25 mouse cellular contexts compared by ENCODE assay signal in genomic region chrX:22869791-22870190, GRCm38 (mm10).
A peak's percentile ranks its signal among the peaks of the same experiment; 100 is the strongest.
DNase-seq lines count a peak whose midpoint lies in the region; ATAC-seq and TF ChIP-seq lines count a peak whose summit lies in the region.
"Had no signal": no experiment of that assay in that cellular context is flagged by ENCODE, and none has a peak within 500 bp of the region (broad histone marks: within the 10 kb centered on the region; RNA-seq: fewer than 3 reads in every experiment).

No protein-coding gene starts in this region.

- no peak overlapping the region for H3K27ac ChIP-seq in heart, embryonic 11.5 days (ENCODE audit: low read depth, low read length)
- no peak overlapping the region for H3K27ac ChIP-seq in midbrain, postnatal 0 days (ENCODE audit: low read depth, low read length)
- no peak overlapping the region for H3K27ac ChIP-seq in midbrain, embryonic 10.5 days (replicated peaks)
- H3K27ac ChIP-seq: forebrain, embryonic 10.5 days; hindbrain, embryonic 15.5 days; left cerebral cortex, adult 2 months; limb, embryonic 13.5 days; neural tube, embryonic 15.5 days had no signal

- H3K36me3 ChIP-seq in heart, embryonic 11.5 days (ENCODE audit: control insufficient read depth, insufficient read depth, low read length), result no peaks in the 10 kb centered on the region
- no peaks in the 10 kb centered on the region for H3K36me3 ChIP-seq in midbrain, postnatal 0 days (ENCODE audit: insufficient read depth, low read length)
- no peaks in the 10 kb centered on the region for H3K36me3 ChIP-seq in midbrain, embryonic 10.5 days
- H3K36me3 ChIP-seq: forebrain, embryonic 10.5 days; hindbrain, embryonic 15.5 days; limb, embryonic 13.5 days; neural tube, embryonic 15.5 days had no signal

- no peak overlapping the region for H3K4me2 ChIP-seq in heart, embryonic 11.5 days
- H3K4me2 ChIP-seq in midbrain, postnatal 0 days (ENCODE audit: low read depth, low read length, poor library complexity, severe bottlenecking), result no peak overlapping the region
- H3K4me2 ChIP-seq: hindbrain, embryonic 15.5 days; limb, embryonic 13.5 days; liver, embryonic 11.5 days; neural tube, embryonic 15.5 days had no signal

- no peak for ATAC-seq in heart, embryonic 11.5 days (replicated peaks; ENCODE audit: insufficient number of reproducible peaks, low FRiP score, low TSS enrichment)
- ATAC-seq in midbrain, postnatal 0 days (ENCODE audit: low FRiP score), result no peak
- ATAC-seq: activated CD4-positive, CD25-positive, alpha-beta regulatory T cell, adult 4 months; forebrain, postnatal 0 days; intestine, embryonic 16.5 days had no signal

- 82% methylated on average over 1 of the region's 1 CpGs for WGBS in heart, embryonic 11.5 days (ENCODE audit: insufficient replicate concordance)
- WGBS in midbrain, postnatal 0 days, result 46% methylated on average over 1 of the region's 1 CpGs
- WGBS in midbrain, embryonic 10.5 days, result 88% methylated on average over 1 of the region's 1 CpGs

- peak; percentile 17 to 40 for DNase-seq in cerebellum, postnatal 14 days
- DNase-seq in cerebellum, adult 9-11 months, result no peak
- peak; percentile 1 to 6 for DNase-seq in heart, postnatal 10 days
- DNase-seq in midbrain, postnatal 0 days (ENCODE audit: low spot score), result peak; percentile 31
- no peak for DNase-seq in midbrain, embryonic 10.5 days (ENCODE audit: low spot score)
- DNase-seq in layer of hippocampus, adult 18-20 months (ENCODE audit: low spot score in 2 of 2), result no peak
- DNase-seq: adrenal gland, postnatal 25 days; B cell, adult 2 months; cerebellum, adult 8-10 months; forebrain, postnatal 0 days; kidney, postnatal 10 days; lung, postnatal 4 days; midbrain, embryonic 14.5 days; retina, postnatal 1 day; right cerebral cortex, postnatal 14 days; thymus, postnatal 4 days had no signal

- no peak overlapping the region for H3K9ac ChIP-seq in heart, embryonic 11.5 days (ENCODE audit: low read depth, low read length)
- no peak overlapping the region for H3K9ac ChIP-seq in midbrain, postnatal 0 days (replicated peaks; ENCODE audit: low read length, poor library complexity, severe bottlenecking)
- H3K9ac ChIP-seq: forebrain, postnatal 0 days; hindbrain, embryonic 15.5 days; limb, embryonic 13.5 days; neural tube, embryonic 15.5 days had no signal

- no peak for TF ChIP-seq CTCF in midbrain, postnatal 0 days (IDR thresholded peaks at IDR 0.05)

- intact Hi-C loops in heart, postnatal 10 days (cut with DNase I), result no loop called here

- no peaks in the 10 kb centered on the region for H3K4me1 ChIP-seq in heart, embryonic 11.5 days (ENCODE audit: control insufficient read depth, insufficient read depth, low read length)
- no peaks in the 10 kb centered on the region for H3K4me1 ChIP-seq in midbrain, postnatal 0 days (ENCODE audit: insufficient read depth, low read length)
- no peaks in the 10 kb centered on the region for H3K4me1 ChIP-seq in midbrain, embryonic 10.5 days
- H3K4me1 ChIP-seq: forebrain, embryonic 10.5 days; hindbrain, embryonic 15.5 days; limb, embryonic 13.5 days; neural tube, embryonic 15.5 days had no signal

- no peaks in the 10 kb centered on the region for H3K9me3 ChIP-seq in heart, embryonic 11.5 days (replicated peaks; ENCODE audit: control insufficient read depth, low read length)
- no peaks in the 10 kb centered on the region for H3K9me3 ChIP-seq in midbrain, postnatal 0 days (ENCODE audit: low read length)
- no peaks in the 10 kb centered on the region for H3K9me3 ChIP-seq in midbrain, embryonic 10.5 days (replicated peaks)
- H3K9me3 ChIP-seq: forebrain, embryonic 10.5 days; hindbrain, embryonic 15.5 days; limb, embryonic 13.5 days; neural tube, embryonic 15.5 days had no signal

- no peaks in the 10 kb centered on the region for H3K27me3 ChIP-seq in heart, embryonic 11.5 days (ENCODE audit: control insufficient read depth, insufficient read depth, low read length)
- H3K27me3 ChIP-seq in midbrain, postnatal 0 days (ENCODE audit: insufficient read depth, low read length), result no peaks in the 10 kb centered on the region
- no peaks in the 10 kb centered on the region for H3K27me3 ChIP-seq in midbrain, embryonic 10.5 days (ENCODE audit: low read depth, poor library complexity, severe bottlenecking)
- H3K27me3 ChIP-seq: hindbrain, embryonic 15.5 days; limb, embryonic 13.5 days; neural tube, embryonic 15.5 days had no signal

- no peak overlapping the region for H3K4me3 ChIP-seq in heart, embryonic 11.5 days (ENCODE audit: low read depth, low read length)
- H3K4me3 ChIP-seq in midbrain, postnatal 0 days (ENCODE audit: low read depth, low read length), result no peak overlapping the region
- no peak overlapping the region for H3K4me3 ChIP-seq in midbrain, embryonic 10.5 days
- H3K4me3 ChIP-seq: forebrain, embryonic 10.5 days; hindbrain, embryonic 15.5 days; left cerebral cortex, adult 2 months; limb, embryonic 13.5 days; neural tube, embryonic 15.5 days had no signal

Comparison
In these comparisons a context has a peak if more than half of its experiments do, and no peak if none do; other contexts are left out.
1. DNase-seq: peak in cerebellum, postnatal 14 days (2 of 2), heart, postnatal 10 days (2 of 2) and midbrain, postnatal 0 days (single experiment); none in cerebellum, adult 9-11 months (single experiment), midbrain, embryonic 10.5 days (single experiment) and layer of hippocampus, adult 18-20 months (0 of 2).